Mouse (Mus musculus): ENCODE data around the gene Hexa. TPM values are rescaled to one million over a fixed set of nuclear protein-coding genes. Genes with fewer than 3 reads are reported as not detected.

The Hexa gene
- total RNA-seq, 2 experiments from 2014 or later: 111 to 147 TPM

DNA sequence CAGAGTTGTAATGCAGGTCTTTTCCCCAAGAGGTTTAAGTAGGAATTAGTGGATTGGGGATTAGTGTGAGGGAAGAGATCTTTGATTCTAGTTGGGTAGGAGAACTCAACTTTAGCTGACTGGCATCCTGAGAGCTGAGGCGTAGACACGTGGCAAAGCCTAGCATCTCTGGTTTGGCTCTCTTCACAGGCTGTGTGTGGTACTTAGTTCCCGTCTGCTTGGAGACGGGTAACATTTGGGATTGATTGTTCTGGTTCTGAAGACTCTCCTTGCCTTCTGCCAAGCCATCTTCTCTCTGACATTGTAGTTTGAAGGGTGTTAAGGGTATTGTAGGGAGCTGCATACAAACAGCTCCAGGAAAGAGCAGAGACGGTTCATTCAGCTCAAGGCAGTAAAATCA, 13.3 kb downstream of the Hexa start:
- DNase-seq: no peak

DNA sequence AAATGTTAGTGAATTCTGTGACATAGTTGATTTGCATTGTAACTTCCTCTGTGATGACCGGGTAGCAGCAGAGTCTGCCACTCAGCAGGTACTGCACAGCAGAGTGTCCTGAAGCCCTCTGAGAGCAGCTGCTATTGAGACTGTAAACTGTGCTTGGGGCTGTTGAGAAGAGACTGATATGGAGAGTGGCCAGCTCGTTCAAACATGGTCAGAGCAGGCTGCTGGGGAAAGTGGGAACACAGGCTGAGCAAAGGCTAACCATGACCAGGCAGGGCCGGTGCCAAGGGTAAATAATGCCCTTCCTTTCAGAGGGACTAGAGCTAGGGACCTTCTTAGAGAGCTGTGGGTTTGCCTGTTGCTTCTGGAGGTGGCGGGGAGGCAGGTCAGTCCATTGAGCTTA, 14.4 kb downstream of the Hexa start:
- DNase-seq: no peak

DNA sequence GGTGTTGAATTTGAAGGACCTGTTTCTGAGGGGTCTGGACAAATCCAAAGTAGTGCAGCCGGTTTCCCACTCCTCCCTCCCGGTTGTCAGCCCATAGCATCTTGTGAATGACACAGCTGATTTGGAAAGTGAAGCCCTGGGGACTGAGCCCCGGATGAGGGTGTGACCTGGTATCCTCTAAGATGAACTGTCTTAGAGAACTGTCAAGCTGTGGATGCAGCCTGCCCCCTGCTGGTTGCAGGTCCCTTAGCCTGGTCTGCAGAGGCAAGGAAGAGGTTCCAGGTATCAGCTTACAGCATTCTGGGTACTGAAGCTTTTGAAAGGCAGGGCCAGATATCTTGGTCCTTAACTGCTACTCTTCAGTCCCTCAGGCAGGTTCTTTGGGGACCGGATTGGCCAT, 26.3 kb downstream of the Hexa start:
- DNase-seq: peak; percentile 90 to 93

DNA sequence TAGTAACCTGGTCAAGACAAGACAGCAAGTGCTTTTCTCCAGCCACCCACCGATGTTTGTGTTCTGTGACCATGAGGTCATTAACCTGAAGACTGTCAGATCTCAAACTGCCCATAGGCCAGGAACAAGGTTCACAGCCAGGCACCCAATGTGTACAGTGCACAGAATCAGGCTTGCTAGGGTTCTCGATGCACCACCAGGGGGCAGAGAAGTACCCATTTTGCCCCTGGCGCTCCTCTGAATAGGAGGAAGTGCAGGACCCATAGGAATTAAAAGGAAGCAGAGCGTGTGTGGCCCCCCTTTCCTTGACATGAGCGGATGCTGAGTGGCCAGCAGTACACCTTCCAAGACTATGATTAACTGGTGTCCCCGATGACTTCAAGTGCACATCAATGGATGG, 27.8 kb downstream of the Hexa start:
- DNase-seq: peak; percentile 65 to 82

DNA sequence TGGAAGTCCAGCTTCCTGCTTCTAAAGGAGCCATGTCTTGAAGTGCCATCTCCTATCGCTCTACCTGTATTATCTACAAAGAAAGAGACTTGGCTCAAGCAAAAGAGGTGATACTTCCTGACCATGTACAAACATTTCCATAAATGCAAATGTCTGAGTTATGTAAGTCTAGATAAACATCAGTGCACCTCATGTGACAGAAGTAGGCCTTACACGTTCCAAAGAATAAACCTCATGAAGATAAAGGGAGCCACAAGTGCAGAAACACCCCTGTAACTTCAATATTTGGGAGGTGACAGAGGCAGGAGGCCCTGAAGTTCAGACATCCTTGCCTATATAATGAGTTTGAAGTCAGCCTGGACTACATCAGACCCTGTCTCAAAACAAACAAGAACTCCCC, 32.5 kb downstream of the Hexa start:
- no peak for DNase-seq

DNA sequence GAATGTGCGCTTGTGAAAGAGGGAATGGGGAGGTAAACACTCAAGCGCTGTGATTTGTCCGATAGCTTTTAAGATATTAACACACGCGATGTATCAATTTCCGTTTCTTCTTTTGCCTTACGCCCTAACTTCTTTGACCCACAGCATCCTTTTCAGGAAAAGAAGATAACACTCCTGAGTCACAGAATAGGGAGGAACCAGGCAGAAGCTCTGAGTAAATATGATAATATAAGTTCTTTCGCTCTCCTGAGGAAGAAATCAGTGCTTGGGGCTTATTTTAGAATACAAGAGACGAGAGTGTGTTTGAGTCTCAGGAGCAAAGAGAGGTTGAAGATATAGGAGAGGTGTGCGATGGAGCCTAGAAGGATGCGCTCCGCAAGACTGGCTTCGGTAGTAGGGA, 38.1 kb downstream of the Hexa start:
- no peak for DNase-seq

DNA sequence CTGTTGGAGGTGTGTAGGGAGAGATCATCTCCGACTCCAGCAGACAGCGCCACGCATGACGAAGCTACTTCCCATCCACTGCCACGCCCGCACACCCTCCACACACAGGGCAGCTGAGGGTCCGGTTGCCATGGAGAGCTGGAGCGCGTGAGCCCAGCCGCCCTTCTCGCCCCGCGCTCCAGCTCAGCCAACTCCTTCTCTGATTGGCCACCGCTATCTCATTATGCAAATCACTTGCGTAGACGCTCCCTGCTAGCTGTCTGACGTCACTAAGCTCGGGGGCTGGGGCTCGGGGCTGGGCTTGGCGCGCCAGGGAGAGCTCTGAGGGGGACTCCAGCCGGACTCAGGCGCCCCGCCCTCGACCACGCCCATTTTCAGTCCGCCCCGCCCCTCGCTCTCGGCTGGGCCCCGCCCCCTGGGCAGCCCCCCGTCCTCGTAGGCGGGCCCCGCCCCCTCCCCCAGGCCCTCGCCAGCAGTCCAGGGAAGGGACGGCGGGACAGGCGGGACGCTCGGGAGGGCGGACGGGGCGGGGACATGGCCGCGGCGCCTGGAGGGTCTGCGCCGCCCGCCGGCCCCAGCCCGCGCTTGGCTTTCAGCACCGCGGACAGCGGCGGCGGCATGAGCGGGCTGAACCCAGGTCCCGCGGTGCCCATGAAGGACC, 38.6 kb downstream of the Hexa start, which contains the start of gene Celf6:
Gene Celf6 (plus strand): TSS at position 74 of the 661 bp plus-strand sequence.
- peak; percentile 89 to 93 for DNase-seq

DNA sequence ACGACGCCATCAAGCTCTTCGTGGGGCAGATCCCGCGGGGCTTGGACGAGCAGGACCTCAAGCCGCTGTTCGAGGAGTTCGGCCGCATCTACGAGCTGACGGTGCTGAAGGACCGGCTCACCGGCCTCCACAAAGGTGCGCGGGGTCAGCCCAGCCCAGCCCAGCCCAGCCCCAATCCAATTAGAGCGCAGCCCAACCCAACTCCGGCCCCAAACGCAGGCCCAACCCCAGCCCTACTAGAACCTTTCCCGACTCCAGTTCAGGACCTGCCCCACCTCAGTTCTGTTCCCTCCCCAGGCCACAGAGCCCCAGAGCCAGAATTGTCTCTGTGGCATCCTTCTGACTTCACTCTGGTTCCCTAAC, 39.1 kb downstream of the Hexa start:
- DNase-seq: peak in 1 of 2 experiments; percentile 12

DNA sequence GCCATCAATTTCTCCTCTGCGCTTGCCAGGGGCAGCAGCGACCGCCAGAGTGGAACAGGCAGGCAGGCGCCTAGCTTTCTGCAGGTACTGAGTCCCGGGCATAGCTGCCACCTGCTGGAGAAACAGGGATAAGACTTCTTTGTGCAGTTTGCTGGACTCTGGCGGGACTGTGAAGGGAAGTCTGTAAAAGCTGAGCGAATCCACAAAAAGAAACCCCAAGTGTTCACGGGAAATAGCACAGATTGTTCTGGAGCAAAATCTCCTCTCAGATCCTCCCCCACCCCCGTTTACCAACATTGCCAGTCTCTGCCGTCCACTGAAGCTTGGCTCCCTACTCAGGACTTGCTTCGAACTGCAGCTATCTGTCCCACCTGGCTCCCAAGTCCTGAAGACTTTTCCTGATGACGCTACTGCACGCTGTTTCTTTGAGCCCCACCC, 45.5 kb downstream of the Hexa start:
- peak; percentile 74 to 84 for DNase-seq

DNA sequence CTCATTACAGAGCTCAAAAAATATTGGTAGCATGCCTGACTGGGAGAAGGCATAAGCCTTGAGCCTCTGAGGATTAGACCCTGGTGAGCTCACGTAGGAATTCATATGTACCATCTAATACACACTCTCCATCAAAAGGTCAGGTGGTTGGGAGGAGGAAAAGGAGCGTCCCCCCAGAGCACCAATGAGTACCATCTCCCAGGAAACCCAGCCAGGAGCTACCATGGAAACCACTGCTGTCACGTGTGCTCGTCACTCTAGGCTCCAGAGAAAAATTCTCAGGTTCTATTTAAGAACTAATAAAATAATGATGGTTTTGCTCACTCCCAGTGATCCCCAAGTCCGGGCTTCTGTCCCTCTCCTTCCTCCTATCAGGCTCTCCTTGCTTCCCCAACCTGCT, 48.9 kb downstream of the Hexa start:
- DNase-seq: no peak

DNA sequence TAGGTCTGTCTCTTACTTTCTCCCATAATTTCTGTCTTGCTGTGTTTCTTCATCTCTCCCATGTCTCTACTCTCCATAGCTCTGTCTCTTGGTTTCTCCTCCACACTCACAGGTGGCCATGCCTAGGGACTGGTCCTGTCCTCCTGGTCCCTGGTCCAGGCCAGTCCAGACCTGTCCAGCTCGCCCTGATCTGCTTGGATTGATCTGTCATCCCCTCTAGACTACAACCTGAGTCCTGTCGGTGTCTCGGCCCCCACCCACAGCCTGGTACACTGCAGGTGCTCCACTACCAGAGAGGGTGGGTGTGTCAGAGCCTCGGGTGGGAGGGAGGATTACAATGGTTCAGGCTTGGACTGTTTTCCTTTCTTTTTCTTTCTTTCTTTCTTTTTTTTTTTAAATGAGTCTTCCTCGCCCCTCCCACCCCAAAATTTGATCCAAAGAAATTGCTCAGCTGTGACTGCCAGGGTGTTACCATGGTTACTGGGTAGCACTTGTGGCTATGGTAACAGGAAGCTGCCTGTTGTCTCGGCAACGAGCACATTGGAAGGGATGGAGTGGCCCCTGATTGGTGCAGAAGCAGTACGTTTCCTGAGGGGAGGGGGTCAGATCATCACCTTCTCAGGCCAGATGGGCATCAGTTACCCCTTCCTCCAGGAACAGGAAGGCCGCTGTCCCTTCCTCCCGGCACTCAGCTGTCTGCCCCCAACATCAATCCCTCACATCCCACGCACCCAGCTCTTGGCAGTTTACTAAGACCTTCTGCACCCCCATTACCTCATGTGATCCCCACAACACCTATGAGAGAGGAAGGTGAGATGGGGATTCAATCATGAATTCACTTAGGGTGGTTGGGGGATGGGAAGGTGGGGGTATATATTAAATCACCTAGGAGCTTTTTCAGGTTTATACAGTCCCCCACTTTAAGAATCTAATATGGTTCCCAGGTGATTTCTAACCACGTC, 49.7 kb downstream of the Hexa start:
- DNase-seq: no peak

DNA sequence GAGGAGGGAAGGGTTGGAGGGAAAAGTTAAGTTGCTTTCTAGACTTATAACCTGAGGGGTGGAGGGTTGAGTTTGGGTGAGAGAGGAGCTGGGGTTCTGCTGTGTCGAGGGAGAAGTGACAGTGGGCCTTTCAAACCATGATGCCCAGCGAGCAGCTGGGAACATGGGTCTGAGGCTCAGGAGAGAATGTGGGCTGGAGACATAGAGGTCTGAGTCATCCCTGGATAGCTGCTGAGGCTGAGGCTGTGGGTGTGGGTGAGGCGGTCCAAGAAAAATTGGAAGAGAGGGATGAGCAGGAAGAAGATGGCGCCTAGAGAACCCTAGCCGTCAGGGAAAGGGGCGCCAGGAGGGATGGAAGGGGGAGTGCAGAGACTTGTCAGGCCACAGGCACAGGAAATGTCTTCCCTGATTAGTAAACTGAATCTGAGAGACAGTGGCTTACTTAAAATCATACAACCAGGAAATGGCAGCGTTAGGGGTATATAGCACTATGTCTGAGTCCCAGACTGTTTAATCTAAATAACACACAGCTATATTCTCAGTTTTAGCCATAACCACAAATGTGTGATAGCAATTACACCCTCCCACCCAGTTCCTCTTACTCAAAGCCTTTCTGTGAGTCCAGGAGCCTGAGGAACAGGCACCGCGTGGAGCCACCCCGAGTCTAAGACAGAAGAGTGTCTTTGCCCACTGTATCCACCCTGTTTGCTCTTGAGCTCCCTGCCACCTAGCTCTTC, 50.5 kb downstream of the Hexa start:
- DNase-seq: no peak

DNA sequence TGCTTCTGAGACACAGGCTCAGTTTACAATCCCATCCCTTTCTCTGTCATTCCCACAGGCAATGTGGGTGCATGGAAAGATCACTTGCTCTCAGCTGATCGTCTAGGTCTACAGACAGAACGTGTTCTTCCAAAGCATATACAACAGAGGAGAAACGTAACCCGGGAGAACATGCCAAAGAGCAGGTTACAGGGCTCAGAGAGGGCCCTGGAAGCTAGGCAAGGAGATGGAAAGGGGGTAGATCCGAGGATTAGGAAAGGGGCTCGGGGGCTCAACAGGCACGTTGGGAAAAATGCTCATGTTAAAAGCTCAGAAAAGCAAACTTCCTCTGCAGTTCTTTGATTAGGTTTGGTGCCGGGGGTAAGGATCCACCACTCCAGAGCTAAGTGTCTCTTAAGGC, 62.3 kb downstream of the Hexa start:
- no peak for DNase-seq

DNA sequence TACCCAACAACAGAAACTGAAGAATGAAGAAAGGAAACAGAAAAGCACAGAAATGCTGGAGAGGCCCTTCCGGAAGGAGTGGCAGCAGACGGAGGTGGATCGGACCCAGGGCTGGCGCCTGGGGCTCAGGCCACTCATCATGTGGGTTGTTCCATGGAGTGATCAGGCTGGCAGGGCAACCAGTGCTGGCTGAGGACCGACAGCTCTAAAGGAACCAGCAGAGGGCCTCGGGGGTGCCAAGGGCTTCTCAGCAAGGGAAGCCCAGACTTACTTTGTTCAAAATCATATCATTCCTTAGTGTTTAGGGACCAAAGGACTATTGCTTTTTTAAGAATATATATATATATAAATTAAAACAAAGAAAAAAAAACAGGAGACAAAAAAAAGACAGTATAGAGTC, 66.6 kb downstream of the Hexa start:
- DNase-seq: no peak

DNA sequence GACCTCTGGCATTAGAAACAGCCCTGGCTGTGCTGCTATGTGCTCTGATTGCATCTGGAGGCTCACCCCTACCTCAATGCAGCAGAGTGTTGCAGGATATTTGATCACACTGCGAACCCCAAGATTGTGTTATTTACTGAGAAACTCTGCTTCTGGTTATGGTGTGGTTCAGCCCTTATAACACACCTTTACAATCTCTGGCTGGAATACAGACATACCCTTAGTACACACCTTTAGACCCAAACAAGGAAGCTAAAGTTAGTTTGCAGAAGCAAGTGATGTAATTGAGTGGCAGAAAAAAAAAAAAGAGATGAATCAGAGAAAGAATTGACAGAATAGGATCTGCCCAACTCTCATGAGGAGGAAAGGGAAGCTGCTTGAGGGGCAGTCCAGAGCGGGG, 71.6 kb downstream of the Hexa start:
- DNase-seq: no peak

Other genes with a start within 250 kb of the Hexa start
- gene Adpgk, start 248.0 kb upstream of the Hexa start, total RNA-seq (2021): 10 to 100 TPM; 30.1 to 32.6 TPM
- gene Bbs4, start 186.0 kb upstream of the Hexa start, total RNA-seq (2021): 10 to 100 TPM in 1 of 2 experiments, 1 to 10 TPM in 1; 9.4 to 10.1 TPM
- gene Arih1, start 52.9 kb upstream of the Hexa start, total RNA-seq (2021): 100 to 1,000 TPM; 122 to 130 TPM
- gene Tmem202, start 307 bp downstream of the Hexa start, total RNA-seq (2021): 1 to 10 TPM; 3.6 to 4.1 TPM
- 1 to 10 TPM; 3.6 to 4.4 TPM for gene Celf6, start 38.4 kb downstream of the Hexa start, total RNA-seq (2021)
- gene Parp6, start 77.7 kb downstream of the Hexa start, total RNA-seq (2021): 10 to 100 TPM; 26.5 TPM
- 100 to 1,000 TPM; 749 to 846 TPM for gene Pkm, start 116.8 kb downstream of the Hexa start, total RNA-seq (2021)
- under 1 TPM; 0.13 to 0.16 TPM for gene Gramd2, start 140.6 kb downstream of the Hexa start, total RNA-seq (2021)
- 10 to 100 TPM in 1 of 2 experiments, 1 to 10 TPM in 1; 8.2 to 10.4 TPM for gene Senp8, start 211.2 kb downstream of the Hexa start, total RNA-seq (2021)
- 10 to 100 TPM; 14.6 to 16.2 TPM for gene Myo9a, start 211.4 kb downstream of the Hexa start, total RNA-seq (2021)